Mouse (Mus musculus) heart, embryonic 14.5 days (tissue): ENCODE data around the gene Tmsb15l. TPM values are rescaled to one million over a fixed set of nuclear protein-coding genes. Genes with fewer than 3 reads are reported as not detected.

ENCODE experiments used
- ATAC-seq: fragments of 200-750 bp; cut with Nextera tagmentation; 2 replicates; pipeline ENCODE4 v1.8.0; 2017; ENCODE audit warnings: low read depth, moderate TSS enrichment; ENCODE audit not compliant: insufficient number of reproducible peaks, insufficient read depth, low FRiP score
- H3K27ac ChIP-seq, 2 experiments: fragments of 200-500 bp in 1 of 2; fragments of 300-500 bp in 1 of 2; sonication (generic) in 1 of 2; replicated peaks in 1 of 2; 2 replicates each; pipeline ENCODE4 v1.5.1; 2012 to 2014; ENCODE audit warnings: low read depth in 2 of 2, low read length in 2 of 2, control low read depth in 1 of 2, mild to moderate bottlenecking in 1 of 2, mixed read lengths in 1 of 2; ENCODE audit not compliant: control insufficient read depth in 1 of 2, insufficient read depth in 1 of 2
- H3K27me3 ChIP-seq: fragments of 300-500 bp; sonication (generic); 2 replicates; pipeline ENCODE4 v1.6.1; 2014; ENCODE audit warnings: mild to moderate bottlenecking, low read length, control low read depth; ENCODE audit not compliant: control insufficient read depth, insufficient read depth
- H3K36me3 ChIP-seq: fragments of 300-500 bp; sonication (generic); 2 replicates; pipeline ENCODE4 v1.6.1; 2014; ENCODE audit warnings: mild to moderate bottlenecking, control low read depth, low read length, mixed read lengths; ENCODE audit not compliant: control insufficient read depth, insufficient read depth
- H3K4me1 ChIP-seq, 2 experiments: fragments of 200-500 bp in 1 of 2; fragments of 300-500 bp in 1 of 2; sonication (generic) in 1 of 2; 2 replicates each; pipeline ENCODE4 v1.6.1; 2012 to 2014; ENCODE audit warnings: low read length in 2 of 2, control low read depth in 1 of 2, mixed read lengths in 1 of 2; ENCODE audit not compliant: control insufficient read depth in 2 of 2, insufficient read depth in 2 of 2
- H3K4me2 ChIP-seq: fragments of 300-500 bp; sonication (generic); 2 replicates; pipeline ENCODE4 v1.6.1; 2014; ENCODE audit warnings: mild to moderate bottlenecking, low read length
- H3K4me3 ChIP-seq, 2 experiments: fragments of 200-500 bp in 1 of 2; fragments of 300-500 bp in 1 of 2; sonication (generic) in 1 of 2; 2 replicates each; pipeline ENCODE4 v1.5.1; 2012 to 2014; ENCODE audit warnings: low read length in 2 of 2, mild to moderate bottlenecking in 2 of 2, control low read depth in 1 of 2, low read depth in 1 of 2, moderate library complexity in 1 of 2; ENCODE audit not compliant: control insufficient read depth in 1 of 2, insufficient read depth in 1 of 2
- H3K9ac ChIP-seq: fragments of 300-500 bp; sonication (generic); 2 replicates; pipeline ENCODE4 v1.6.1; 2014; ENCODE audit warnings: mild to moderate bottlenecking, low read length
- H3K9me3 ChIP-seq: fragments of 300-500 bp; sonication (generic); 2 replicates; pipeline ENCODE4 v1.6.1; 2016; ENCODE audit warnings: low read length, control low read depth; ENCODE audit not compliant: control insufficient read depth
- WGBS: fragments of 180-500 bp; shearing (Covaris S2); extraction: QIAGEN DNeasy Blood & Tissue Kit; methylation state at CpG from one replicate; pipeline ENCODE4 v1.1.7; 2014; 5-methylcytosine and 5-hydroxymethylcytosine counted together
- polyA plus RNA-seq: library from polyadenylated mRNA; unstranded; fragments of >200 nt; fragmentation: Nextera tagmentation; extraction: Ambion mirVana; gene quantifications from 2 replicates; pipeline ENCODE4 v1.2.1, GENCODE M21; 2014

Gene Tmsb15l
- polyA plus RNA-seq = 0.71 and 2.2 TPM in 2 replicates

GRCm38 (mm10) chrX:136976424-136977084 lies at the start of gene Tmsb15l, which contains the start of gene Tmsb15b1:
TSS of gene Tmsb15l (minus strand) at chrX:136976869.
TSS of gene Tmsb15b1 (minus strand) at chrX:136976874.
- peak; percentile 95 for ATAC-seq
- no peaks in the 10 kb centered on the region for H3K4me1 ChIP-seq
- H3K4me3 ChIP-seq = peak within 1 kb of the TSS; percentile 38 to 54
- no peak within 1 kb of the TSS for H3K27ac ChIP-seq
- peak within 1 kb of the TSS; percentile 50 for H3K9ac ChIP-seq
- no peaks in the 10 kb centered on the region for H3K27me3 ChIP-seq
- H3K36me3 ChIP-seq = no peaks in the 10 kb centered on the region
- WGBS = 24% methylated on average over 15 of the region's 15 CpGs
- H3K4me2 ChIP-seq = peak within 1 kb of the TSS; percentile 63
- H3K9me3 ChIP-seq = no peaks in the 10 kb centered on the region

- Histone ChIP-seq H3K4me3 (no peak overlapping the region), H3K9me3 (no peaks in the 10 kb centered on the region), H3K27me3 (no peaks in the 10 kb centered on the region), H3K36me3 (peaks cover 5% of the 10 kb centered on the region), H3K4me2 (no peak overlapping the region), H3K4me1 (no peaks in the 10 kb centered on the region), H3K27ac (no peak overlapping the region), H3K9ac (no peak overlapping the region)
- no peak for ATAC-seq
- 19% methylated on average over 1 of the region's 1 CpGs for WGBS
Observed at GRCm38 (mm10) chrX:137019310-137019709, 42.6 kb upstream of the Tmsb15l start.

- Histone ChIP-seq H3K4me1 (no peaks in the 10 kb centered on the region), H3K9me3 (no peaks in the 10 kb centered on the region), H3K9ac (no peak overlapping the region), H3K27ac (no peak overlapping the region), H3K4me3 (no peak overlapping the region), H3K27me3 (no peaks in the 10 kb centered on the region), H3K36me3 (peaks cover 16% of the 10 kb centered on the region), H3K4me2 (no peak overlapping the region)
- 72% methylated on average over 1 of the region's 1 CpGs for WGBS
- no peak for ATAC-seq
Observed at GRCm38 (mm10) chrX:137017668-137018067, 41.0 kb upstream of the Tmsb15l start.

GRCm38 (mm10) chrX:137015099-137015709 lies 38.5 kb upstream of the Tmsb15l start:
- Histone ChIP-seq H3K9me3 (no peaks in the 10 kb centered on the region), H3K27me3 (no peaks in the 10 kb centered on the region), H3K4me1 (no peaks in the 10 kb centered on the region), H3K27ac (no peak overlapping the region), H3K36me3 (peaks cover 19% of the 10 kb centered on the region), H3K4me2 (no peak overlapping the region), H3K4me3 (no peak overlapping the region), H3K9ac (no peak overlapping the region)
- WGBS = 46% methylated on average over 6 of the region's 6 CpGs
- no peak for ATAC-seq

GRCm38 (mm10) chrX:136996256-136996655 lies 19.6 kb upstream of the Tmsb15l start:
- Histone ChIP-seq H3K27ac (no peak overlapping the region), H3K36me3 (0 out of 2 replicates have a peak, but pooled peaks cover 3% of the 10 kb centered on the region), H3K9me3 (no peaks in the 10 kb centered on the region), H3K4me2 (no peak overlapping the region), H3K27me3 (no peaks in the 10 kb centered on the region), H3K9ac (no peak overlapping the region), H3K4me3 (no peak overlapping the region), H3K4me1 (no peaks in the 10 kb centered on the region; a peak in 1 of 4 replicates)
- 81% methylated on average over 2 of the region's 2 CpGs for WGBS
- no peak for ATAC-seq

GRCm38 (mm10) chrX:136993641-136994040 lies 17.0 kb upstream of the Tmsb15l start:
- Histone ChIP-seq H3K4me3 (no peak overlapping the region; a peak in 1 of 4 replicates), H3K27me3 (no peaks in the 10 kb centered on the region)
- WGBS = 30% methylated on average over 14 of the region's 14 CpGs

GRCm38 (mm10) chrX:136992978-136993547 lies 16.4 kb upstream of the Tmsb15l start, which contains the start of gene Zcchc18:
TSS of gene Zcchc18 (plus strand) at chrX:136993155.
- Histone ChIP-seq H3K36me3 (no peaks in the 10 kb centered on the region), H3K9ac (peak within 1 kb of the TSS; percentile 38), H3K27me3 (no peaks in the 10 kb centered on the region), H3K27ac (no peak within 1 kb of the TSS), H3K4me2 (peak within 1 kb of the TSS; percentile 72), H3K9me3 (no peaks in the 10 kb centered on the region), H3K4me3 (peak within 1 kb of the TSS; percentile 37 to 39), H3K4me1 (no peaks in the 10 kb centered on the region; a peak in 1 of 4 replicates)
- WGBS = 19% methylated on average over 26 of the region's 26 CpGs
- peak; percentile 73; the same call in 1 of the 2 replicates for ATAC-seq

More at GRCm38 (mm10) chrX:136993641-136994040, 17.0 kb upstream of the Tmsb15l start:
- Histone ChIP-seq H3K9ac (no peak overlapping the region), H3K36me3 (no peaks in the 10 kb centered on the region), H3K9me3 (no peaks in the 10 kb centered on the region), H3K4me2 (peak overlapping the region; percentile 72), H3K27ac (no peak overlapping the region), H3K4me1 (no peaks in the 10 kb centered on the region; a peak in 1 of 4 replicates)
- no peak for ATAC-seq
